Mouse (Mus musculus): ENCODE results near the gene Il16.

DNA sequence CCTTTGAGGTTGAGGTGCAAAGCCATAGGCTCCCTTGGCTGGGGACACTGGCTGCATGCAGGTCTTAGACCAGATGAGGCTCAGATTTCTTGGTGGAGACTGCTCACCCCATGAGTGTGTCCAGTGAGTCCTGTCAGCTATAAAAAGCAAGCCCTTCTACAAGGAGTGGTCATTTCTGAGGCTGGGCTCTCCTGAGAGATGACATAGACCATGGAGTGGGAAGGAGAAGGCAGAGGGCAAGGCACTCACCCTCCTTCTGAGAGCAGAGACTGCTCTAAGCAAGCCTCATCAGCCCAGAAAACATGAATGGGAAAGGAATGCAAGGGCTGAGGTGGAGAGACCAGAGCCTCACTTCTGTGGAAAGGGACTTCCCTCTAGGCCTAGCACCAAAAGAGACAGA, 19.7 kb downstream of the Il16 start:
- TF ChIP-seq CTCF (IDR thresholded peaks at IDR 0.05; ENCODE audit: borderline replicate concordance, insufficient read depth, low read length) (no peak), POLR2A (IDR thresholded peaks at IDR 0.05; ENCODE audit: low read depth, low read length) (no peak)

Measured in embryonic fibroblast, embryonic 13.5 days (primary cell).